Mouse (Mus musculus): ENCODE measurements at regions not wholly inside any gene's neighbourhood (a gene's known extent, or its start where the extent isn't known, plus 50 kb on each side); places are given as distances from the start of the nearest gene placed in this dataset.

- no peak for TF ChIP-seq CTCF (IDR thresholded peaks at IDR 0.05; ENCODE audit: low read depth)
- TF ChIP-seq EP300 (IDR thresholded peaks at IDR 0.05; ENCODE audit: low read depth): no peak
Observed at GRCm38 (mm10) chr2:46356651-46357050, 1239.5 kb upstream of the Zeb2 start.
